Mouse (Mus musculus) telencephalon, adult 2 months (tissue): Measurements from ENCODE around the gene Phldb1.

ENCODE experiments used
- DNase-seq: peaks from one replicate; pipeline ENCODE4 v3.0.0-alpha.2; 2011; ENCODE audit warnings: low read depth, low spot score

Gene Phldb1

DNA sequence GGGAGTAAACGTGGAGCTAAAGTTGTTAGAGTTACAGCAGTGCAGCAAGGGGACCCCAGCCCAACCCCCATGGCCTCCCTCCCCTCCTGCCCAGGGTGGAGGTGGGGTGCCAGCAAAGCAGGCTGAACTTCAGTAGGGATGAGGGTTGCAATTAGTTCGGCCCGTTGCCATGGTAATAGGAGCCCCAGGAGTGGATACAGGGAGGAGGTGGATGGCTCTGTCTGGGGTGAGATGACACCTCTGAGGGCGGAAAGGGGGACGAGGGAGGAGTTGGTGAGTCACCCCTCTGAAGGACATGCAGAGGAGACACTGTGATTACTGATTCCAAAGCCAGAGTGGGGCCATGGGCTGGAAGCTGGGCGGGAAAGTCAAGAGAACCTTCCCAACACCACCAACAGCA, 26.1 kb downstream of the Phldb1 start:
- peak; percentile 60 for DNase-seq

DNA sequence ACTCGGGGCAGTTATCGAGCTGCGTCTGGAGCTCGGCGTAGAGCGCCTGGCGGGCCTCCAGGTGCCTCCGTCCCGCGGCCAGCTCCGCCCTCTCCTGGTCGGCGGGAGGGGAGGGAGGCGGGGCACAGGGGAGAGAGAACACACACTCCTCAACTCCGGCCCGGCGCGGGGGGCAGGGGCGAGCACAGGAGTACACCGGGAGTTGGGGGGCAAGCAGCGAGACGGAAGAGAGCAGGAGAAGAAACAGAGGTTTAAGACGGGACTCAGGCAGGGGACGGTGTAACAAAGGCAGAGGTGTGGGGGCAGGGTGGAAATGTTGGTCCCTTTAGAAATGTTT, 26.6 kb downstream of the Phldb1 start:
- no peak for DNase-seq

- no peak for DNase-seq
These were observed 27.1 kb downstream of the Phldb1 start for GRCm38 (mm10) chr9:44707749-44708428.

DNA sequence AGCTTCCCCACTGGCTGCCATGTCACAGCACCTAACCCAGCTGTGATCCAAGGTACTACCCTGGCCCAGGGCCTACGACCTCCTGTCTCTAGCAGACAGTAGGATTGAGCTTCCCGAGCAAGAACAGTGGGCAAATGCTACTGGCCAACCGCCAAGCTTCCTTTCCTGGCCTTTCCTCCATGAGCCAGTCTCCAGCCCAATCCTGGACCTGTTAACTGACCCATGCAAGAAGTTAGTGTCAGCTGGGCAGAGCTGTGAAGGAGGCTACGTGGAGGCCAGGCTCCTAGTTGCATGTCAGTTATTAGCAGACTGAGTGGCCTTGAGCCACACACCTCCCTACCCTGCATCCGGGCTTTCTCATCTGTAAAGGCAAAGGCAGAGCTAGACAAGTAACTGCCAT, 35.3 kb downstream of the Phldb1 start:
- no peak for DNase-seq

DNA sequence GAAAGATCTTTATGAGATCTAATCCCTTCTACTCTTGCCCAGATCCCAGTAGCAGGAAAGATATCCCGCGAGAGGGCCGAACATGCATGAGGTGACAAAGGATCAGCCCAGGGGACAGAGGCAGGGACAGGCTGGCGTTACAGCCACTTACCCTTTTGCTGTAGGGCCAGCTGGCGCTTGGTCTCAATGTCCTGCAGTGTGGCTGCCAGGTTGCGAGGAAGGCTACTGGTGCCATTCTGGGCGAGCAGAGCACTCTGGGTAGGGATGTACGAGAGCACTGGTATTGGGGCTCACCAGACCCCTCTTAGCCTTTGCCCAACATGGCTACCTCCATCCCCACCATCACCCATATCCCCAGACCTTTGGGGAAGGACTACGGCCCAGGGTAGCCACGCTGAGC, 35.8 kb downstream of the Phldb1 start:
- no peak for DNase-seq

DNA sequence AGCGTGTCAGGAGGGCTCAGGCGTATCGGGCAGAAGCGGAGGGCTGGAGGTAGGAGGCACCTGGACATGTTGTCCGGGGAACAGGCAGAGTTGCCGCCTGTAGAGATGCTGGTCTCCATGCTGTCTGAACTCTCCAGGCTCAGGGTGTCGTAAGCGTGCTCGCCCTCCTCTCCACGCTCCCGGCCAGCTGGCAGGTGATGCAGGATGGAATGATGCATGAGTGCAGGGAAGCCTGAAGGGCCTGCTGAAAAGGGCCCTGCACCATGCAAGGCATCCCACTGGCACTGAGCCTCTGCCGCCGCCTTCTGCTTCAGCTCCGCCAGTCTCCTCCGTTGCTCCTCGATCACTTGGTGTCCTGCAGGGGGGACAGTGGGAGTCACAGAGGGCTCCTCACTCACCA, 37.1 kb downstream of the Phldb1 start:
- DNase-seq, result no peak

DNA sequence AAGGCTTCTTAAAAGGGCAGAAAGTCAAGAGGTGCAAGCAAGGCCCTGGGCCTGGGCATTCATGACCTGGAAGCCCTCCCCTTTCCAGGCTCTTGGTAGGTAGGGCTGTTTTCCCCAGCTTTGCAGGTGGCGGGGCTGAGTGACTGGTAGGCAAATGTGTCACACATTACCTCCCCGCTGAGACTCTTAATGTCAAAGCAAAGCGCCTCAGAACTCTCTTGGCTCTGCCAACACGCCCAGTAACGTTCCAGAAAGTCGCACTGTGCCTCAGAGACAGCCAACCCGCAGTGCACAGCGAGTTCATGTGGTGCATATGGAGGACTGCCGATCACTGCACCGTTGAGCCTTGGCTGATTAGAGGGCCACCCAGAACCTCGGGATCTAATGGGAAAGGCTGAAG, 41.9 kb downstream of the Phldb1 start:
- no peak for DNase-seq

DNA sequence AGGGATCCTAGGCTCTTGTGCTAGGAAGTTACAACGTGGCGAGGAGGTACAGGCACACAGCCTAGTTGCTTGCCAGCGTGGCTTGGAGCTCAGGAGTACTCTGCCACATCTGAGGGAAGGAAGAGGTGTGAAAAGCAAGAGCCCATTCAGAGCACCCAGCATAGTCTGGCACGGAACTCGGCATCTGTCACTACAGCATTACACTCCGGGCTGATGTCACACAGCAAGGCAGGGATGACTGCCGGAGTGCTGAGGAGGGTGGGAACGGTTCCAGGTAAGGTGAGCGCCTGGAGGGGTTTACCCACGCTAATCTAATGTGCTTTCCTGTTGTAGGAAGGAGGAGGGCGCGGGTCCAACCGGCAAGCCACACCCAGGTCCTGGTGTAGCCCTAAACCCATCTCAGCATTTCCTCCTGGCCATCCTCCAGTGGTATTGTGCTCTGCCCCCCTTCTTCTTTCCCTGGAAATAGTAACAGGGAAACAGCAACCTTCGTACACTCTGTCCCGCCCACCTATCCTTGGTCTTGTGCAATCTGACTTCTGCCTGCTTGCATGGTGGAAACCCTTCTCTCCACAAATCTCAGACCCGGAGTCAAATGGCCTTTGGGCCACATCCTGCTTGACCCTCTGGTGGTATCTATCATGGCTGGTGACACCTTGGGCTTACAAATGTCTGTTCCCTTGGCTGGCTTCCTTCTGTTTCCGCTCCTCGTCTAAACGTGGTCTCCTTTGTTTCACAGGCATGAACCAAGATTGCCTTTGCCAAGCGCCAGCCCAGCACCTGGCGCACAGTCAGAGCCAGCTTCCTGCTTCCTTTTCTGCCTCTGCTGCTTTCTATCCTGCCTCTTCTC, 43.1 kb downstream of the Phldb1 start:
- peak; percentile 80 for DNase-seq

DNA sequence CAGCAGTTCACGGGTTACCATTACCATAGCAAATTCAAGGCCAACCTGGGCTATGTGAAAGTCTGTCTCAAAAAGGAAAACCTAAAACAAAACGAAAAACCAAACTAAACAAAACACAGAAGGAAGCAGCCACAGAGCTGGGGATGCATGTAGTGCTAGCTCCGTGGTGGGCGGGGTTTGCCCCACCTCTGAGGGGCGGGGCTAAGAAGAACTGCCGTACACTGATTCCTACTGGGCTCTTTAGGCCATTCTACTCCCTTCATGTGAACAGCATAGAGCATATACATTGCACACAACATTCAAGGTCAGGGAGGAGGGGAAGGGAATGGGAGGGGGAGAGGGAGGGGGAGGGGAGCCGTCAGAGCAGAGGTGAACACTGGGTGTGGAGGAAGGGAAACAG, 44.4 kb downstream of the Phldb1 start:
- no peak for DNase-seq

- DNase-seq, result no peak
These were observed 47.0 kb downstream of the Phldb1 start for GRCm38 (mm10) chr9:44688013-44688412.

DNA sequence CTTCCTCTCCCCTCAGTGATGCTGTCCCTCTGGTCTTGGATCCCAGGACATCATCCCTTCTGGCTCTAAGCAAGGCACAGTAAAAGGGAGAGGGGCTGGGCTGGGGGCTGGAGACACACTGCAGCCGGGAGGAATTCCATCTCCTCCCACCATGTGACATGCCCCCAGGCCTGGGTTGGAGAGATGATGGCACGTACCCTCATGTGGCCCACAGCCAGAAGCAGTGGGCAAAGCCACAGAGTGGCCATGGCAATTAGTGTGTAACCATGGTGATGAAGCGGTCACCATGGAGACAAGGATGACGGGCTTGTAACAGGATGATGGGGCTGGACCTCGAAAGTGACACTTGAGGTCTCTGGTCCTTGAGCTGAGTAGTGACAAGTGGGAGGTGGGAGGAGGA, 48.4 kb downstream of the Phldb1 start:
- DNase-seq, result no peak

- DNase-seq, result no peak
These were observed 49.4 kb downstream of the Phldb1 start for GRCm38 (mm10) chr9:44685346-44686330.

- DNase-seq, result no peak
These were observed 52.0 kb downstream of the Phldb1 start for GRCm38 (mm10) chr9:44683046-44683445.

- no peak for DNase-seq
These were observed 55.4 kb downstream of the Phldb1 start for GRCm38 (mm10) chr9:44679565-44679964.

DNA sequence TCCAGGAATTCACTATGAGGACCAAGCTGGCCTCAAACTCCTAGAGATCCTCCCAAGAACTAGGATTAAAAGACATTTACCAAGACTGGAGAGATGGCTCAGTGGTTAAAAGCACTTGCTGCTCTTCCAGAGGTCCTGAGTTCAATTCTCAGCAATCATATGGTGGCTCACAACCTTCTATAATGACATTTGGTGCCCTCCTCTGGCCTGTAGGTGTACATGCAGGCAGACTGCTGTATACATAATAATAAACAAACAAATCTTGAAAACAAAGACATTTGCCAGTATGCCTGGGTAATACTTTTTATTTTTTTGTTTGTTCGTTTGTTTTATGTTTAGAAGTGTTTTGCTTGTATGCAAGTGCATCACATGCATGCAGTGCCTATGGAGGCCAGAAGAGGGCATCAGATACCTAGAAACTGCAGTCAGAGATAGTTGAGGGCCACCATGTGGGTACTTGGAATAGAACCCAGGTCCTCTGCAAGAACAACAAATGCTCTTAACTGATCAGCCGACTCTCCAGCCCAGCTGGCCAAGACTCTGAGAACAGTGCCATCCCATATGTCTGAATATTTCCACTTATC, 56.6 kb downstream of the Phldb1 start:
- no peak for DNase-seq

- DNase-seq, result no peak
These were observed 62.0 kb downstream of the Phldb1 start, which contains the start of gene Treh for GRCm38 (mm10) chr9:44673005-44673404. Gene Treh (plus strand): TSS chr9:44673233.

GRCm38 (mm10) chr9:44672291-44672865, 62.6 kb downstream of the Phldb1 start:
- DNase-seq, result no peak

GRCm38 (mm10) chr9:44671416-44671815, 63.6 kb downstream of the Phldb1 start:
- no peak for DNase-seq

DNA sequence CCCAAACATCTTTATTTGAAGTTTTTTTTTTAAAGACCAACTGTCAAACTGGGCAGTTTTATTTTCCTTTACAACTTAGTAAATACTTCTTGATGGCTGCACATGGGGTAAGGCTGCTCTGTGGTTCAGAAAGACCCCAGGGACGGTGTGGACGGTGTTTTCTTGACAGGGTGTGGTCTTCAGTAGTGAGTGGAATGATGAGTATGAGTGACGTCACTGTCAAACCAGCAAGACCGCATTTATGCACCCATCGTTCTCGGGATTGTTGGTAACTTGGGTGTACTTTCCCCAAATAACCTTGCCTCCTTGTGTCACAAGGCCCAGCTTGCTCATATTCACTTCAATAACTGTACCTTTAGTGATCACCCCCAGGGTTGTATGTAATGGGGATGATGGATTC, 71.3 kb downstream of the Phldb1 start:
- DNase-seq, result no peak

DNA sequence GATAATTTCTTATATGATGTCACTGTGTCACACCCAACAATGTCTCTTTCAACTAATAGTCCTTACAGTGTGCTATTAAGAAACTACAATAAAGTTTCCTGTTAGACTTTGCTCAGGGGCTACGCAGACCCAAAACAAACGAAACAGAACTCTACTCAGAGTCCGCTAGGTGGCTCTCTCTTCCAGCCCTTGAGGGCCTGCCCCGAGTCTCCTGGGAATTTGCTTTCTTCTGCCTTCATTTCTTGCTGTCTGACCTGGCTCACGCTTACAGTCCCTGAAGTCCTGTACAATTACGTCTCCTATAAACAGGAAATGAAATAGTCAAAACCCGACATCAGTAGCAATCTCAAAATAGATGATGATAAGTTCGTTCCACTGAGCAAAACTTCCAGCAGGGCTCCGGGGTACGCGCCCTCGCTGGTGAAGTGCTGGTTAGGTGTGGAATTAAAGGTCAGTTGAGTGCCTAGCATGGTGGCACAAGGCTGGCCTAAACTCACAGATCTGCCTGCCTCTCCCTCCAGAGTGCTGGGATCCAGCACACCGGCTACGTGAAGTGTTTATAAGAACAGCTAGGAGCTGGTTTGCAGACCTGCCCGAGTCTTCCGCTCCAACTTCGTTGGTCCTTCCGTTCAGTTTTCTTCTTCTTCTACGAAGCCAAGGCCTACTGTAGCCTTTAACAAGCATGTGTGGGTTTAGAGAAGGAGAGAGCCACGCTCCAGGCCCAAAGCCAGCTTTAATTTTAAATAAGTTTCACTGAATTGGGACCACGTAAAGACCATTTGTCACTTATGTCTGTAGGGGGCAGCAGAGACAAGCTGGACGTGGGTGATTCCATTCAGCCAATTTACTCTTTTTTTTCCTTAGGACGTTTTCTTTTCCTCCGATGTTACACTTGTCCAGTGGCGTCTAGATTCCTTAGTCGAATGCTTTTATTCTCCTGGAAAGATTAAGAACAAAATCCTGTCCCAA, 79.6 kb downstream of the Phldb1 start:
- DNase-seq, result peak; percentile 47
